Mouse (Mus musculus) megakaryocyte, adult 5-6 weeks (primary cell): ENCODE data around the gene Efna5. TPM values are rescaled to one million over a fixed set of nuclear protein-coding genes. Genes with fewer than 3 reads are reported as not detected.

Experiments used
- ATAC-seq: 2 replicates; pipeline ENCODE4 v1.8.0; 2016; ENCODE audit warnings: mild to moderate bottlenecking, inconsistent platforms; ENCODE audit not compliant: poor library complexity, severe bottlenecking
- total RNA-seq, 2 experiments: library from RNA; stranded (forward) in 1 of 2; stranded (reverse) in 1 of 2; fragments of 153-499, 151-499 nt in 1 of 2; fragments of 221-1000, 200-1000 nt in 1 of 2; gene quantifications; 2 replicates each; pipeline versions ENCODE4 v1.2.3 to v1.2.4; 2015 to 2017

The Efna5 gene
- total RNA-seq, 2 experiments from 2014 or later = 0.16 TPM; not detected in 1

GRCm38 (mm10) chr17:62622481-62622880 is 258.6 kb downstream of the Efna5 start:
- ATAC-seq = no peak

GRCm38 (mm10) chr17:62615159-62615558 is 266.0 kb downstream of the Efna5 start:
- ATAC-seq = no peak

- ATAC-seq = no peak
Observed at GRCm38 (mm10) chr17:62614708-62615107, 266.4 kb downstream of the Efna5 start.

GRCm38 (mm10) chr17:62614237-62614636 is 266.9 kb downstream of the Efna5 start:
- no peak for ATAC-seq

GRCm38 (mm10) chr17:62613232-62613631 is 267.9 kb downstream of the Efna5 start:
- no peak for ATAC-seq

- no peak for ATAC-seq
Observed at GRCm38 (mm10) chr17:62608145-62608544, 273.0 kb downstream of the Efna5 start.

- no peak for ATAC-seq
Observed at GRCm38 (mm10) chr17:62607304-62607914, 273.7 kb downstream of the Efna5 start.

- no peak for ATAC-seq
Observed at GRCm38 (mm10) chr17:62606681-62607080, 274.4 kb downstream of the Efna5 start.

- peak; percentile 75 for ATAC-seq
Observed at GRCm38 (mm10) chr17:62604309-62604708, 276.8 kb downstream of the Efna5 start.

- peak; percentile 14; the same call in 1 of the 2 replicates for ATAC-seq
Observed at GRCm38 (mm10) chr17:62603604-62604003, 277.5 kb downstream of the Efna5 start.

- no peak for ATAC-seq
Observed at GRCm38 (mm10) chr17:62598716-62599490, 282.2 kb downstream of the Efna5 start.

- ATAC-seq = no peak
Observed at GRCm38 (mm10) chr17:62592436-62593074, 288.6 kb downstream of the Efna5 start.

GRCm38 (mm10) chr17:62591581-62592435 is 289.3 kb downstream of the Efna5 start:
- ATAC-seq = no peak

GRCm38 (mm10) chr17:62590685-62591460 is 290.2 kb downstream of the Efna5 start:
- no peak for ATAC-seq

GRCm38 (mm10) chr17:62580127-62580526 is 301.0 kb downstream of the Efna5 start:
- no peak for ATAC-seq

- no peak for ATAC-seq
Observed at GRCm38 (mm10) chr17:62579618-62580017, 301.5 kb downstream of the Efna5 start.

- peak; percentile 83 for ATAC-seq
Observed at GRCm38 (mm10) chr17:62574499-62575265, 306.4 kb downstream of the Efna5 start.

GRCm38 (mm10) chr17:62570101-62570500 is 311.0 kb downstream of the Efna5 start:
- no peak for ATAC-seq

GRCm38 (mm10) chr17:62568019-62568418 is 313.1 kb downstream of the Efna5 start:
- no peak for ATAC-seq
